Comparison of ENCODE assay signal across 14 mouse cellular contexts in the genomic region with DNA sequence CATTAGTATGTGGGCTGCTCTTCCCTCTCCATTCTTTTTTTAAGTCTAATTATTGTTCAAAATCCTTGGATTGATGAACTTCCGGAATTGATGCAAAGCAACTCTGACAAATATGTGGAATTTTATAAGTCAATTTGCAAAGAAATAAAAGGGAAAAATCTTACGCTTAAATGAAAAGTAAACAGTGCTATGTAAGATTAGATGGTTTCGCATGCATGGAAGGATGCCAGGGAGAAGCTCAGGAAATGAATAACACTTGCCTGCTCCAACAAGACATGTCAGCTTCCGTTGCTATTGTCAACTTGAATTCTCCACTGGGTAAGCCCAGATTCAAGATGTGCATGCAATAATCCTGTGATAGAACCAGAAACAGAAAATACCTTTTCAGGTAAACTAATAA.
A peak's percentile ranks its signal among the peaks of the same experiment; 100 is the strongest.
DNase-seq lines count a peak whose midpoint lies in the region; ATAC-seq and TF ChIP-seq lines count a peak whose summit lies in the region.
"Had no signal": no experiment of that assay in that cellular context is flagged by ENCODE, and none has a peak within 500 bp of the region (broad histone marks: within the 10 kb centered on the region; RNA-seq: fewer than 3 reads in every experiment).

No protein-coding gene starts in this region.

- 34% methylated on average over 4 of the region's 4 CpGs for WGBS in embryonic facial prominence, embryonic 14.5 days
- 61% methylated on average over 4 of the region's 4 CpGs for whole genome bisulfite sequencing in embryonic facial prominence, embryonic 10.5 days

- no peak overlapping the region for H3K4me3 ChIP-seq in embryonic facial prominence, embryonic 14.5 days (ENCODE audit: low read depth, low read length)
- no peak overlapping the region for H3K4me3 ChIP-seq in embryonic facial prominence, embryonic 10.5 days
- H3K4me3 ChIP-seq in layer of hippocampus, adult 2 months: no peak overlapping the region
- H3K4me3 ChIP-seq: heart, embryonic 12.5 days had no signal

- no peaks in the 10 kb centered on the region for H3K9me3 ChIP-seq in embryonic facial prominence, embryonic 14.5 days (ENCODE audit: control insufficient read depth, low read length)
- H3K9me3 ChIP-seq in embryonic facial prominence, embryonic 10.5 days: no peaks in the 10 kb centered on the region
- H3K9me3 ChIP-seq: heart, embryonic 12.5 days had no signal

- no peak for TF ChIP-seq CTCF in layer of hippocampus, adult 2 months (conservative IDR thresholded peaks at IDR 0.05)

- H3K27me3 ChIP-seq in embryonic facial prominence, embryonic 14.5 days (replicated peaks; ENCODE audit: control insufficient read depth, insufficient read depth, low read length): no peaks in the 10 kb centered on the region; the same call in 1 of the 2 replicates
- H3K27me3 ChIP-seq in embryonic facial prominence, embryonic 10.5 days (replicated peaks; ENCODE audit: low read depth, poor library complexity, severe bottlenecking): no peaks in the 10 kb centered on the region
- H3K27me3 ChIP-seq: heart, embryonic 12.5 days had no signal

- H3K27ac ChIP-seq in embryonic facial prominence, embryonic 14.5 days (replicated peaks; ENCODE audit: low read depth, low read length): no peak overlapping the region
- H3K27ac ChIP-seq in embryonic facial prominence, embryonic 10.5 days (replicated peaks): no peak overlapping the region
- H3K27ac ChIP-seq in layer of hippocampus, adult 2 months: 0 out of 2 replicates have a peak overlapping the region, but pooled peaks have one; percentile 0

- peaks cover 15% of the 10 kb centered on the region for H3K4me1 ChIP-seq in embryonic facial prominence, embryonic 14.5 days (ENCODE audit: control insufficient read depth, insufficient read depth, low read length)
- peaks cover 33% of the 10 kb centered on the region for H3K4me1 ChIP-seq in embryonic facial prominence, embryonic 10.5 days

- no peaks in the 10 kb centered on the region for H3K36me3 ChIP-seq in embryonic facial prominence, embryonic 14.5 days (ENCODE audit: control insufficient read depth, insufficient read depth, low read length)
- no peaks in the 10 kb centered on the region for H3K36me3 ChIP-seq in embryonic facial prominence, embryonic 10.5 days (replicated peaks)
- H3K36me3 ChIP-seq: heart, embryonic 12.5 days had no signal

- no peak overlapping the region for H3K9ac ChIP-seq in embryonic facial prominence, embryonic 14.5 days (ENCODE audit: low read depth, low read length)
- H3K9ac ChIP-seq: heart, embryonic 12.5 days had no signal

- H3K4me2 ChIP-seq in embryonic facial prominence, embryonic 14.5 days (ENCODE audit: low read depth, low read length): no peak overlapping the region
- H3K4me2 ChIP-seq: heart, embryonic 12.5 days had no signal

- peak; percentile 85 for DNase-seq in embryonic facial prominence, embryonic 14.5 days (ENCODE audit: low spot score)
- no peak for DNase-seq in embryonic facial prominence, embryonic 10.5 days (ENCODE audit: low spot score)
- DNase-seq in layer of hippocampus, adult 2 months (ENCODE audit: low spot score in 2 of 2): peak in 1 of 2 experiments; percentile 19
- DNase-seq in layer of hippocampus, adult 8-10 months (ENCODE audit: low spot score in 2 of 2): no peak
- peak; percentile 63 for DNase-seq in Muller cell, postnatal 12 days (ENCODE audit: inconsistent ontology term)
- peak; percentile 55 for DNase-seq in lung, postnatal 10 days
- no peak for DNase-seq in urinary bladder, adult 2 months (ENCODE audit: low spot score)
- no peak for DNase-seq in MN1 (ENCODE audit: low spot score)
- DNase-seq: B cell, adult 2 months; gastrocnemius, postnatal 10 days; thymus, postnatal 14 days had no signal

- no peak for ATAC-seq in embryonic facial prominence, embryonic 14.5 days (ENCODE audit: low read depth)
- ATAC-seq: forebrain, embryonic 16.5 days; intestine, embryonic 16.5 days had no signal

Comparison
In these comparisons a context has a peak if more than half of its experiments do, and no peak if none do; other contexts are left out.
1. DNase-seq: peak in embryonic facial prominence, embryonic 14.5 days (single experiment), Muller cell, postnatal 12 days (single experiment) and lung, postnatal 10 days (single experiment); none in embryonic facial prominence, embryonic 10.5 days (single experiment), layer of hippocampus, adult 8-10 months (0 of 2), urinary bladder, adult 2 months (single experiment) and MN1 (single experiment).